Mouse (Mus musculus) erythroblast, embryonic 14.5 days (primary cell): Measurements from ENCODE around the gene Arl15.

Experiments
- GATA1 ChIP-seq: IDR thresholded peaks from 2 replicates; pipeline ENCODE4 v1.6.1; 2012; ENCODE audit warnings: low read length, inconsistent platforms, mixed read lengths
- TAL1 ChIP-seq: IDR thresholded peaks from 3 replicates; pipeline ENCODE4 v1.6.1; 2012; ENCODE audit warnings: low read length, inconsistent platforms, mixed read lengths

DNA sequence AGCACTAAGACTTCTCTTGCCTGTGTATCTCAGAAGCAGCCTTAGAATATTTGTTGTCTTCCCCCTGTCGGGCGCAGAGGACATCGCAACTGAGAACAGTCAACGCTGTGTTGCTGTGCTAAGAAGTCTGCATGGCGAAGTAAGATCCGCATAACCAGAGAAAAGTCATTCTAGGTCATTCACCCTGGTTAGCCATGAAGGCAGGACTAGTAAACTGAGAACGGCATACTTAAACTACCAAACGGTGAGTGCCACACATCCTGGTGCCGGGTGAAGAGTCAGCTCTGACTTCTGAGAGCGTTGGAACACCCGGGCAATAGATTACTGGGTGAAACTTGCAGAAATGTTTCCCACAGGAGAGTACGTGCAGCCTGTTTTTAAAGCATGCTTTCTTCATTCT, 320.3 kb downstream of the Arl15 start:
- TF ChIP-seq GATA1 (no peak), TAL1 (no peak)
